Mouse (Mus musculus): ENCODE data around the gene Tmem88. TPM values are rescaled to one million over a fixed set of nuclear protein-coding genes. Genes with fewer than 3 reads are reported as not detected.
"Not testable (repeated sequence)": the region's sequence is repeated elsewhere in the genome, so short reads cannot be mapped to it uniquely, and the experiment has no call there.

Tmem88 gene
- polyA plus RNA-seq, 1 experiment from 2014 or later: 9.5 TPM

DNA sequence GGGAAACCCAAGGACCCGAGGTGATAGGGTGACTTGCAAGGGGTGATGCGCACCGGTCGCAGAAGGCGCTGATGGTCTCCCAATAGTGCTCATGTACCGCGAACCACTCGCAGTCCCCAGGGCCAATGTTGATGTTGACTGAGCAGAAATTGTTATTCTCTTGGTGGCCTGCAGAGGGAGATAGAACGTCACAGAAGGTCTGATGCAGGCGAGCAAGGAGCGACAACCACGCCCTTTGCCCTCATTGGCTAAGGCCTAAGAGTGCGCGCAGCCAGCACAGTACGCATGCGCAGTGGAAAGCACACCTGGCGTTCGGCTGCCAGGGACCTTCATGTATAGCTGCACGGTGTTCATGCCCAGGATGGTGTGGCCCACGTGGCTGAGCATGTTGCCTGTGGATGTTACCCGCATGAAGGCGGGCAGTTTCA is 3.2 kb upstream of the Tmem88 start:
- Histone ChIP-seq H3K4me3 (replicated peaks) (no peak overlapping the region), H3K36me3 (peaks cover 60% of the 10 kb centered on the region), H3K27ac (no peak overlapping the region), H3K9ac (no peak overlapping the region), H3K4me1 (replicated peaks) (peaks cover 40% of the 10 kb centered on the region), H3K9me3 (replicated peaks) (no peaks in the 10 kb centered on the region), H3K27me3 (no peaks in the 10 kb centered on the region; the same call in 1 of the 2 replicates), H3K4me2 (peak overlapping the region; percentile 44)
- ATAC-seq (ENCODE audit: low read depth) (peak; percentile 77), DNase-seq (peak; percentile 79)
- 30% methylated on average over 22 of the region's 22 CpGs for WGBS (ENCODE audit: insufficient replicate concordance)

GRCm38 (mm10) chr11:69400083-69400850 is 2.2 kb upstream of the Tmem88 start:
- Histone ChIP-seq H3K9me3 (replicated peaks) (no peaks in the 10 kb centered on the region), H3K36me3 (peaks cover 51% of the 10 kb centered on the region), H3K4me1 (replicated peaks) (peaks cover 42% of the 10 kb centered on the region), H3K27ac (no peak overlapping the region), H3K4me3 (replicated peaks) (no peak overlapping the region), H3K4me2 (no peak overlapping the region), H3K9ac (no peak overlapping the region), H3K27me3 (no peaks in the 10 kb centered on the region; the same call in 1 of the 2 replicates)
- WGBS (ENCODE audit: insufficient replicate concordance): 85% methylated on average over 25 of the region's 25 CpGs
- no peak for DNase-seq
- ATAC-seq (ENCODE audit: low read depth): no peak

DNA sequence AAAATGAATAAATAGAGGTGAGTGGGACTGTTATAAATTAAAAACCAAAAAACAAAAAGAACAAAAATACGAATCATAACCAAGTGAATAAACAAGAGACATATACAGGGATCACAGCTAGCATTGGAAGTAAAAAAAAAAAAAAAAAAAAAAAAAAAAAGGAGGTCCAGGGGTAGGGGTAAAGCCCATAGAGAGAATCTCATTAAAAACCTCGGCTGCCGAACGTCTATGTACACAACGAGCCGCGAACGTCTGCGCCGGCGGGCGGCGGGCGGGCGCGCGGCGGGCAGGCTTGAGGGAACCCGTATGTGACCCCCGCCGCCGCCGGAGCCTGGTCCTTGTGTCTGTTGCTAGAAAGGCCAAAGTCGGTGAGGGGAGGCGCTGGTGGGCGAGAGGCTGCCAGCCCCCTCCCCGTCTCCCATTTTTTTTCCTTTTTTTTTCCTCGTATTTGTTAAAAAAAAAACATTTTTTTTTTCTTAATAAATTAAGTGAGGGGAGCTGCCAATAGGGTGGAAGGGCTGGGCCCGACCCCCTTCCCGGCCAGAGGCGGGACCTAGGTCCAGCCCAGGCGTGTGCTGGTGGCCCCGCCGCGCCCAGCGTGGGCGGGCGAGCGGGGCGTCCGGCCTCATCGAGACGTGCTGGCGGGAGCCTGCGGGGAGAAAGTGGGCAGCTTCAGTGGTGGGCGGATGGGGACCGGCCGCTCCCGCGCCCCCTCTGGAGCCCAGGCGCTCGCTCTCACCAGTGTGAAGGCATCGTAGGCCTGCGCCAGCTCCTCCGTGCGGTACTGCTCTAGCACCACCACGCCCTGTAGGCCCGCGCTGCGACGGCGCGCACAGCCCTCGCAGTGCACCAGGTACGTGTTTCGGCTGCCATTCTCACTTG is 1.4 kb upstream of the Tmem88 start:
- ATAC-seq (ENCODE audit: low read depth): no peak
- Histone ChIP-seq H3K9me3 (replicated peaks) (no peaks in the 10 kb centered on the region), H3K36me3 (peaks cover 42% of the 10 kb centered on the region), H3K9ac (no peak overlapping the region), H3K27ac (no peak overlapping the region), H3K4me1 (replicated peaks) (peaks cover 44% of the 10 kb centered on the region), H3K27me3 (no peaks in the 10 kb centered on the region; the same call in 1 of the 2 replicates), H3K4me2 (peak overlapping the region; percentile 29), H3K4me3 (replicated peaks) (no peak overlapping the region)
- no peak for DNase-seq
- WGBS (ENCODE audit: insufficient replicate concordance): 66% methylated on average over 66 of the region's 66 CpGs

GRCm38 (mm10) chr11:69398486-69399200 is 609 bp upstream of the Tmem88 start:
- no peaks in the 10 kb centered on the region for H3K9me3 ChIP-seq (replicated peaks)
- H3K27ac ChIP-seq: no peak overlapping the region
- H3K4me2 ChIP-seq: peak overlapping the region; percentile 91
- peak overlapping the region; percentile 87; the same call in 1 of the 2 replicates for H3K9ac ChIP-seq
- H3K4me1 ChIP-seq (replicated peaks): peaks cover 48% of the 10 kb centered on the region
- peaks cover 34% of the 10 kb centered on the region for H3K36me3 ChIP-seq
- ATAC-seq (ENCODE audit: low read depth) (no peak), DNase-seq (no peak)
- WGBS (ENCODE audit: insufficient replicate concordance): 51% methylated on average over 21 of the region's 21 CpGs
- H3K27me3 ChIP-seq: no peaks in the 10 kb centered on the region; the same call in 1 of the 2 replicates
- H3K4me3 ChIP-seq (replicated peaks): no peak overlapping the region

GRCm38 (mm10) chr11:69397581-69398057 is 415 bp downstream of the Tmem88 start:
- peak overlapping the region; percentile 94 for H3K27ac ChIP-seq
- H3K4me3 ChIP-seq (replicated peaks): peak overlapping the region; percentile 74
- no peaks in the 10 kb centered on the region for H3K9me3 ChIP-seq (replicated peaks)
- peaks cover 29% of the 10 kb centered on the region for H3K36me3 ChIP-seq
- H3K27me3 ChIP-seq: no peaks in the 10 kb centered on the region; the same call in 1 of the 2 replicates
- H3K4me2 ChIP-seq: peak overlapping the region; percentile 91
- H3K9ac ChIP-seq: peak overlapping the region; percentile 87
- WGBS (ENCODE audit: insufficient replicate concordance): 24% methylated on average over 24 of the region's 24 CpGs
- H3K4me1 ChIP-seq (replicated peaks): peaks cover 48% of the 10 kb centered on the region
- DNase-seq (no peak), ATAC-seq (ENCODE audit: low read depth) (no peak)

DNA sequence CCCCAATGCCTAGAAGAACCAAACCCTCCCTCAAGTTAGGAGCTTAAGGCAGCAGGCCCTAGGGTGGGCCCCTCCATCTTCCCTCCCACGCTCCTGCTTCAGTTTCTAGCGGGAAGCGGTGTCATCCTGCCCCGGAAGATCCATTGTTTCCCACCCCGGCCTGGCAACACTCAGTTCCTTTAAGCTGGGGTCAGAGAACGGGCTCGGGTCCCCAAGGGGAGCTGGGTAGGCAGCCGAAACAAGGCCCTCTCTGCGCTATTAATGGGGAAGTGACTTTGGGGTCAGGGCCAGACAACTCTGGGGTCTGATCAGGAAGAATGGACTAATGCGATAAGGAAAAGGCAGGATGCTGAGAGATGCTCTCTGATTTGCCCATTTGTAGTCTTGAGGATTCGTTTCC is 1.3 kb downstream of the Tmem88 start:
- H3K9me3 ChIP-seq (replicated peaks): no peaks in the 10 kb centered on the region
- H3K36me3 ChIP-seq: peaks cover 23% of the 10 kb centered on the region
- ATAC-seq (ENCODE audit: low read depth) (no peak), DNase-seq (no peak)
- peak overlapping the region; percentile 91 for H3K4me2 ChIP-seq
- H3K27ac ChIP-seq: peak overlapping the region; percentile 94
- H3K27me3 ChIP-seq: no peaks in the 10 kb centered on the region; the same call in 1 of the 2 replicates
- WGBS (ENCODE audit: insufficient replicate concordance): 6% methylated on average over 11 of the region's 11 CpGs
- H3K4me3 ChIP-seq (replicated peaks): peak overlapping the region; percentile 74
- H3K9ac ChIP-seq: peak overlapping the region; percentile 87
- H3K4me1 ChIP-seq (replicated peaks): peaks cover 48% of the 10 kb centered on the region

GRCm38 (mm10) chr11:69395634-69396373 is 2.2 kb downstream of the Tmem88 start:
- H3K4me3 ChIP-seq (replicated peaks): peak overlapping the region; percentile 74
- peak; percentile 95 for DNase-seq
- no peaks in the 10 kb centered on the region; the same call in 1 of the 2 replicates for H3K27me3 ChIP-seq
- peaks cover 43% of the 10 kb centered on the region for H3K4me1 ChIP-seq (replicated peaks)
- ATAC-seq (ENCODE audit: low read depth): peak; percentile 88
- H3K36me3 ChIP-seq: peaks cover 16% of the 10 kb centered on the region
- peak overlapping the region; percentile 87 for H3K9ac ChIP-seq
- H3K9me3 ChIP-seq (replicated peaks): no peaks in the 10 kb centered on the region
- under 1% methylated on average over 48 of the region's 48 CpGs for WGBS (ENCODE audit: insufficient replicate concordance)
- peak overlapping the region; percentile 94 for H3K27ac ChIP-seq
- H3K4me2 ChIP-seq: peak overlapping the region; percentile 91

DNA sequence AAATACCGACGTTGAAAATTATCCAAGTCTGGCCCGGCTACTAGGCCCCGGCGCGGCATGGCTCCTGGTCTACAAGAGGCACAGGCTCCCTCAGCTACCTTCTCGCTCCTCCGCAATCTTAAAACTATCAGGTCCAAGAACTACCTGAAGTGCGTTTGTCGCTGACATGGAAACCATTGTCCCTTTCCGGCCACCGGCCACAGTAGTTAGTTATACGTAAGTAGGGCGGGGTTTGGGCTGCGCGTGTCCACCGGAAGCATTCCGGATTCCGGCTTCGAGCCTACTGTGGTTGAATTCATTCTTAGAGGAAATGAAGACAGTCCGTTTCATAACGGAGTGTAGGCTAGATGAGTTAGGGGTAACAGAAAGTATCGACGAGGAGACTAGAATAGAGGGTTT is 2.8 kb downstream of the Tmem88 start, which contains the start of the genes Naa38 and Cyb5d1:
Gene Naa38 (plus strand): TSS at position 253 of the 399 bp plus-strand sequence.
Gene Cyb5d1 (minus strand): TSS at position 397 of the 399 bp plus-strand sequence.
- Histone ChIP-seq H3K27ac (peak within 1 kb of the TSS; percentile 94), H3K4me3 (replicated peaks) (peak within 1 kb of the TSS; percentile 74), H3K4me1 (replicated peaks) (peaks cover 44% of the 10 kb centered on the region), H3K4me2 (peak within 1 kb of the TSS; percentile 91), H3K36me3 (peaks cover 10% of the 10 kb centered on the region), H3K9ac (peak within 1 kb of the TSS; percentile 87)
- H3K27me3 ChIP-seq; H3K9me3 ChIP-seq (replicated peaks): not testable (repeated sequence)
- ATAC-seq (ENCODE audit: low read depth) (peak; percentile 75), DNase-seq (peak; percentile 86)
- WGBS (ENCODE audit: insufficient replicate concordance): under 1% methylated on average over 24 of the region's 24 CpGs

- Histone ChIP-seq H3K27ac (peak overlapping the region; percentile 94), H3K4me3 (replicated peaks) (peak overlapping the region; percentile 74), H3K4me1 (replicated peaks) (peaks cover 44% of the 10 kb centered on the region), H3K4me2 (peak overlapping the region; percentile 91), H3K9ac (peak overlapping the region; percentile 87)
- WGBS (ENCODE audit: insufficient replicate concordance): 1% methylated on average over 31 of the region's 31 CpGs
- not testable (repeated sequence) for ATAC-seq (ENCODE audit: low read depth); H3K27me3 ChIP-seq; H3K36me3 ChIP-seq; H3K9me3 ChIP-seq (replicated peaks); DNase-seq
These were observed 3.4 kb downstream of the Tmem88 start for GRCm38 (mm10) chr11:69394591-69395167.

All from liver, embryonic 13.5 days (tissue).